Mouse (Mus musculus) lung, postnatal 0 days (tissue): ENCODE data around the gene Cables2.

ENCODE experiments used
- CTCF ChIP-seq: IDR thresholded peaks from 2 replicates; pipeline ENCODE4 v1.5.1; 2016; ENCODE audit warnings: antibody characterized with exemption, mild to moderate bottlenecking
- EP300 ChIP-seq: IDR thresholded peaks from 2 replicates; pipeline ENCODE4 v1.6.1; 2016; ENCODE audit warnings: antibody characterized with exemption, mild to moderate bottlenecking, control low read depth

- TF ChIP-seq CTCF, result peak; percentile 43
- TF ChIP-seq EP300, result no peak
Observed at GRCm38 (mm10) chr2:180304554-180304953, 31.3 kb upstream of the Cables2 start.
